Mouse (Mus musculus) urinary bladder, adult 2 months (tissue): ENCODE results near the gene Apba1. TPM values are rescaled to one million over a fixed set of nuclear protein-coding genes. Genes with fewer than 3 reads are reported as not detected.

Experiments used
- DNase-seq: peaks from one replicate; pipeline ENCODE4 v3.0.0; 2022; ENCODE audit warnings: low spot score
- polyA plus RNA-seq: library from polyadenylated mRNA; depleted of rRNA; stranded (reverse); fragments of >200 nt; gene quantifications from 2 replicates; pipeline ENCODE4 v1.2.3, GENCODE M21; 2012; rRNA removed

Gene Apba1
- polyA plus RNA-seq, result 3.3 and 4.7 TPM in 2 replicates

DNA sequence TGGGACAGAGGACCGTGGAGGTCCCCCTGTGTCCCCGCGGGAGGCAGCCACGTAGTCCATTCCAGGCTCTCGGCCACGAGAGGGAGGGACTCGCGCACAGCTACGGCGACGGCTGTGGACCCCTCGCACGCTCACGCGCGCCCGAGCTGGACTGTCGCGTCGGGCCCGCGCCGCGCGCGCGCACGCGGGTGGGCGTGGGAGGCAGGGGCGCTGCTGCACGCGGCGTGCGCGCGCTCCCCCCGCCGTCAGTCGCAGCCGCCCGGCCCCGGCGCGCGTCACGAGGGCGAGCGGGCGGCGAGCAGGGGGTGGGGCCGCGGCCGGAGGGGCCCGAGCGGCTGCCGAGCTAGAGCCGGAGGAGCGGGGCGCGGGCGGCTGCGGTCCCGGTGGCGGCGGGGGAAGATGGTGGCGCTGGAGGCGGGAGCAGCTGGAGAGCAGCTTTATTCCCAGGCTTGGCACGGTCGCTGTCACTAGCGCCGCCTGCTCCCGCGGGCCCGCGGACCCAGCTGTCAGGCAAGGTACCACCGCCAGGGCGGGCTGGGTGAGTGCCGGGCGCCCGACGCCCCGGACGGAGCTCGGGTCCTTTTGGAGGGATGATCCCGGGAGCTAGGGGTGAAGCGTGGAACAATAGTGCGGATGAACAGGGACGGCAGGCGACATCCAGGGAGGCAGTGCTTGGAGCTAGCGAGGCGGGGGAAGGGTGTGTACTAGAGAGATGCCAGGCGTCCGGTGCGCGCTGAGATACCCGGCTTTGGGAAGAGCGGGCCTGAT, at the start of gene Apba1:
Gene Apba1 (plus strand): TSS at position 334 of the 768 bp plus-strand sequence.
- DNase-seq, result peak; percentile 60

DNA sequence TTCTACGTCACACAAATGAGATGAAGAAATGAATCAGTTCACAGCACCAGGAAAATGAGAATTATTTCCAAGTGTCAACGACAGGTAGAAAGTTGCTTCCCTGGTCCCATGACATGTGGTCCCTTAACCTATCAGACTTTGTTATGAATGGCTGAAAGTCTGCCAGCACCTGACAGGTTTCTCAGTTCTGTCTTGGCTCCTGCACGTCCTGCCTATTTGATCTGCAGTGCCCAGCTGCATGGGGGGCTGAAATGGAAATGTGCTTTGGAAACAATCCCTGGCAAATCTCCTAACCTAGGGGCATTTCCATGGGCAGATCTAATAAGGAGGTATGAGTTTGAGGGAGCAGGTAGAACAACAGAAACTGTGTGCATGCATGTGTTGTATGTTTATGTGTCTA, 12.2 kb upstream of the Apba1 start:
- no peak for DNase-seq

DNA sequence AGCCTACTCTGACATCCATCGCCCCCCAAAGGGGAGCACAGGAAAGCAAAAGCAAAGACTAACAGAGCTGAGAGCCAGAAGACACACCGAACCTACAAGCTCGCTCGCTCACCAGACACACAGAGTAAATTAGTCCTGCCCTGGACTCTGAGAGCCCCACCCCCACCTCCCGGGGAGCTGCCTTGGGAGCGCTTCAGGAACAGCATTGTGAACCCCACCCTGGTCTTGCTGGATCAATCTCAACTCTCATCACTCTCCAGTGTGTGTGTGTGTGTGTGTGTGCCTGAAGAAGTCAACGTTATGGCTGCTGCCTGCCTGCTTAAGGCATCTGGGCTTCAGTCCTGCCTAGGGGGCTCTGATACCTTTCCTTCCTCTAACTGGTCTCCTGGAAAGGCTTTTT, 1.7 kb upstream of the Apba1 start:
- DNase-seq, result no peak

DNA sequence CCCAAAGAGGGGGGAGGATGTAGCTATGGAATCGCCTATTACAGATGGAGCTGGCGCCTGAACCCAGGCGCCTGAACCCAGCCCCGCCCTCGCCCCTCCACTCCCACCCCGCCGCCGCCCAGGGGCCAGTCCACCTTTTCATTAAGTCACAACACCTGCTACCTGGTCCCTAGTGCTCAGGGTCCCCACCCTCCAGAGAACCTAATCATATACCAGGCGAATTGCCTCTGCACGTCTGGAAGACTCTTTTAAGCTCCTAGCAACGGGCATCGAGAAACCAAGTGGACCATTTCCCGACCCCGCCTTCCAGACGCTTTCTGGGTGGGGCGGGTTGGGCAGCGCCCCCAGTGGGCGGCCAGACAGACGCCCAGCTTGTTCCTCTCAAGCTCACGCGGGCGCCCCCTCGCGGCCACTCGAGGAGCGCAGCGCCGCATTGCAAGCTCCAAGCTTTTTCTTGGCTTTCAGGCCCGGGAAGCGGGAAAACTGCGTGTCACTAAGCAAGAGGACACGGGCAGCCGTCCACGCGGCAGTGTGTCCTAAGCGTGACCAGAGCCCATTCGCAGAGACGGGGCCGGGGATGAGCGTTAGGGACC, 630 bp upstream of the Apba1 start:
- peak; percentile 88 for DNase-seq

DNA sequence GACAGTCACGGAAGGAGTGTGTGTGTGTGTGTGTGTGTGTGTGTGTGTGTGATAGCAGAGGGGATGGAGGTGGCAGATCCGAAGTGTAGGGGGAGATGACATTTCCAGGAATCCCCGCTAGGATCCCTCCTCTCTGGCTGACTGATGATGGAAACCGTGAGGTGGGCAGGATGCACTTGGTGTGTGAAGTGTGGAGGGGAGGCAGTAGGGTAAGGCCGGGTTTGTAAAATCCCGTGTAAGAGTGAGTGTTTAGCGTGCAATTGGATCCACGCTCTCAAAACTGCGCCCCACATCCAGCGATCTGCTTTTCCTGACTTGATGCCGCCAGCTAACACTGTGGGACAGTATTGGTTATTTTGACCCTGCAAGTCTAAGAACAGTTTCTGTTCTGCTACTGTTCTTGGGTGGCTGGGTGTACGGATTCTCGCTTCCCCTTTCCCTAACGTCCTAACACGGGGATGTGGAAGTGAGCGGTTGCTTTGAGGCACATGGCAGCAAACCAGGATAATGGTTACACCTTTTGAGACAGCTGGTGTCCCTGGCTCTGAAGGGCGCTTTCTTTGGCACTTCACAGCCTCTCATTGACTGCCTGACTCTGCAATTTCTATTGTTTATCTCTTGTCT, 747 bp downstream of the Apba1 start:
- no peak for DNase-seq

DNA sequence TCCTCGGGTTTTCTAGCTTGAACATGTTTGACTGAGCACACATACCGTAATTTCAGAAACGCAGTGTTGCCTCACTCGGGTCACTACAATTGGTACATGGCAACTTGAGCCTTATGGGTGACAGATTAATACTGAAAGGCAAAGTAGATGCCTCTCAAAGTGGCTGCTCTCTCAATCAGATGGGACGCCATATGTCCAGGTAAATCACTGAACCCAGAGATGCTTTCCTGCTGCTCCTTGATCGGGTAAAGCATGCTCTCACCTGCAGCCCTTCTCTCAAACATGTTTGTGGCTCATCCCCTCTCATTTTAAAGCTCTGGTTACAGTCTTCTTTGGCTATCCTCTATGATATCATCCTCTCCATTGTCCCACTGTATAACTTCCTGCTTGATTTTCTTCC, 4.7 kb downstream of the Apba1 start:
- DNase-seq, result no peak

DNA sequence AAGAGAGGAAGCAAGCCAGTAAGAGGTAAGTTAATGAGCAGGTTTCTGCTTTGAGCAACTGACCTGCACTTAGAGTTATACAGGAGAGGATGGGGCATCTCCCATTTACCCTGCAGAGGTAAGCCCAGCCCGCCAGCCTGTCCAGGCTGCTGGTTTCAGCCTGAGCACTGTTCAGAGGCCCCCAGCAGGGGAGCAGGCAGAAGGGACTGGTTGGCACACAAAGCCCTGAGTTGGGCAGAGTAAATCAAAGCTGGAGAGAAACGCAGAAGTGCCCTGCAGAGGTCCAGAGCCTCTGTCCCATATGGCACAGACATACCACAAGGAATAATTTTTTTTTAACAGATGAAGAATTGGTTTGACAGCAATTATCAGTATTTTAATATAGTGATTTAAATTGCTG, 5.4 kb downstream of the Apba1 start:
- no peak for DNase-seq

DNA sequence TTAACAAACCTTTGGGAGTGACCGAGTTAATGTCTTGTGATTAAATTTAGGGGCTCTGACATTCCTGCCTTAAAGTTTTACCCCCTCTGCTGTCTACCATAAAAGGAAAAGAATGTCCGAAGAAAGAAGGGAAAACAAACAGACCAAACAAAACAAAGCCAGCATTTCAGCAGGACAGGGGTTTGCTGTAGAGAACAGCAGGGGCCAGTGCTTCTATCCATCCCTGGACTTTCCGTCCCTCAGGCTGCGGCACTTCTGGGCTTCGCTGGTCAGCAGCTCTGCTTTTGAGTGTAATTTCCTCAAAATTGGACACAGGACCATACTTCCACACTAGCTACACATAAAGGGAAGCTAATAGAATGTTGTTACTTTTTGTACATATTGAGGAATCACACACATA, 10.2 kb downstream of the Apba1 start:
- DNase-seq, result no peak

DNA sequence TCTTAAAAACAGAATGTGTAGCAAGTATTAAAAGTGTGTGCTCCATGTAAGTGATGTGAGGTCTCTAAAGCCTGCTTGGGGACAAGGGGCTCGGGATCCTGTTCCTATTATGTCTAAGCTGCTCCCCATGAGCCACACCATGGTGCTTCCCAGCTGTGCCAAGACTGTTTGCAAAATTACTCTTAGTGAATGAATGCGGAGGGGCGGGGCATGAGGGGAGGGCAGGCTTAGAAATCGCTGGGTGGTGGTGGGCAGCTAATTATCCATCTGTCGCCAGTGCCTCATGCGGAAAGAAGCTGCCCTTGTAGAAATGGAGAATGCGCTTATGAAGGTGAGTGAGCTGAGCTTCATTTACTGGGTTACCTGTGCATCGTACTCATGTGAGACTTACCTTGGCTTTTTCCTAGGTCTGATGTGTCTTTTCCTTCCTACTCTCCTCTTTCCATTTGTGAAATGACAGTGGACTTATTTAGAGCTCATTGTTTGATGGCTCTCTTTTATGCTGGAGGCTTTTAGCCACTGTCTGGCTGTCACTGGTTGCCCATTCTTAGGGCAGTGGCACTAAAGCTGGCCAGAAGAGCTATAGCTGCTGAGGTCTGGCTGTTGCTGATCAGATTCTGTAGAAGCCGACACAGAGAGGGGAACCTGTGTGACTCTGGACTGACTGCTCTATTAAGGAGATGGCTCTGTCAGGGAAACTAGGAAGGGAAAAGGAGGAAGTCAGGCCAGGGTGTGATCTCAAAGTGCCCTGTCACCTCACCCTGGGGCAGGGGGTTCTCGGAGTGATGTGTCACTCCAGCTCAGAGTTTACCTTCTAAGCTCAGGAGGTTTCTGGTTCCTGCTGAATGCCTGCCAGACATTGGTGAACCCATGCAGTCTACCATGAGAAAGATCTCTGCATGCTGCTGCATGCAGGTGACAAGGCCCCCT, 12.1 kb downstream of the Apba1 start:
- no peak for DNase-seq

DNA sequence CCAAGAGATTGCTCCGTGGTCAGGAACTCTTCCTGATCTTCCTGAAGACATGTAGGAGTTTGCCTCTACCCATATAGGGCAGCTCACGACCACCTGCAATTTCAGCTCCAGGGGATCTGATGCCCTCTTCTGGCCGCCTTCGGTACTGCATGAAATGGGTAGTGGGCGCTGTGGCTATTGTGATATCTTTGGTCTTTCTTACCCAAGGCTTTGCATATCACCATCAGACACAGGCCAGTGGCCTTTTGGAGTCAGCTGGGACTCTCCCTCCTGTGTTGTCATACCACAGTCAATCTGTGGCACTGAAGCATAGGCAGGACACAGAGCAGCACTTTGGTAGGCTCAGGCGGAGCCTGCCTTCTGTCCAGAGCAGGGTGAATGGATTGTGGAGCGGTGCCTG, 13.3 kb downstream of the Apba1 start:
- no peak for DNase-seq

DNA sequence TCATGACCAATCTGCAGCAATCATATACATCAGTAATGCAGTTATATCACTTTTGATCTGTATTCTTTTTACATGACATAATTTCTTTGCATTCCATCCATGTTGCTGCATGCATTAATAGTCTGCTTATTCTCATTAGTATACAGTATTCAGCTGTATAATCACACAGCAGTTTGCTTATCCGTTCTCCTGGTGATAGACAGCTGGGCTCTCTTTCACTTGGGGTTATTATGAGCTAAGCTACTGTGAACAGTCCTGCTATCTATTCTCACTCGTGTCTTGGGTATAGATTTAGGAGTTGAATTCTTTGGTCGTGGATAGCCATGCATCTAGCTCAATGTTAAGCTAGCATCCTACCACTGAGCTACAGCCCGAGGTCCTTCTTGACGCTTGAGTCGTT, 16.7 kb downstream of the Apba1 start:
- no peak for DNase-seq

DNA sequence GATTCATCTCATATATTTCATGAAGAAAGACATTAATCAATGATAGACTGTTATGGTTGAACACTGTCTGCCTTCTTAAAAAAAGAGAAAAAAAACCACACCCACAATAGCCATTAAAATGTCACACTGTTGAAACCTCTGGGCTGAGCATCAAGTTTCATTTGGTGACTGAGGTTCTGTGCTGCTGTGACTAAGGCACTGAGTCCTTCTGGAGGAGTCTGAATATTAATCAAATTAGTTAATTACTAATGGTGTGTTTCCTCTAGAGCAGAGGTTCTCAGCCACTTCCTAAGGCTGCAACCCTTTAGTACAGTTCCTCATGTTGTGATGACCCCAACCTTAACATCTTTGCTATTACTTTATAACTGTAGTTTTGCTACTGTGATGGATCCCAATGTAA, 20.4 kb downstream of the Apba1 start:
- DNase-seq, result no peak

DNA sequence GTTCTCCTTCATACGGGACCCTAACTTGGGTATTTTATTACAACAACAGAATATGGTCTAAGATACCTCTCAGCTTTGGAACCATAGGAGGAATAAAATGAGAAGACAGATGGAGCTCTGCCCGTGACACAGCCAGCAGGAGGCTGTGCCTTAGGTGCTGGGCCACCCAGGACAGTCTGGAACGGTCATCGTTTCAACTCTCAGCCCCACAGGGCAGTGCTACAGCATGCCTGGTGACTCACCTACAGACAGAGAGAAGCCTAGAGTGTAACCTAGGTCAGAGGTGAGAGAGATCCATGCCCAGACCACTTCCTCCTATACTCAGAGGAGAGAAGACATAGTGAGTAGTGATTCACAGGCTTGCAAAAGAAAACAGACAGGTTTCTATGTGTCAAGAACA, 21.4 kb downstream of the Apba1 start:
- no peak for DNase-seq

DNA sequence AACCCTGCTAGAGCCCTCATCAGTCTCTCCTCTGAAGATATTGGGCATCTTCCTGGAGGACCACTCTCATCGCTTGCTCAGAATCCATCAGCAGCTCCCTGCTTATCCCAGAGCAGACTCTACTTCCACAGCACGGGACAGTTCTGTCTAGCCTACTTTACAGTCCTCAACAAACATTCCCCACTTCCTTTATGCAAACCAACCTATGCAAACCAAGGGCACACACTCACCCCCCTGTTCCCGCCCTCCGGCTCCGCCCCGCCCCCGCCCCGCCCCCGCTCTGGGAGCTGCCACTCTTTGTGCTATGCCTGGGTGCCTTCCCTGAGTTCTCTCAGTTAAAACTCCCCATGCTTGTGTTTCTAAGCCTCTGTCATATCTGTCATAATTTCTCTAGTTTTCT, 23.3 kb downstream of the Apba1 start:
- no peak for DNase-seq

DNA sequence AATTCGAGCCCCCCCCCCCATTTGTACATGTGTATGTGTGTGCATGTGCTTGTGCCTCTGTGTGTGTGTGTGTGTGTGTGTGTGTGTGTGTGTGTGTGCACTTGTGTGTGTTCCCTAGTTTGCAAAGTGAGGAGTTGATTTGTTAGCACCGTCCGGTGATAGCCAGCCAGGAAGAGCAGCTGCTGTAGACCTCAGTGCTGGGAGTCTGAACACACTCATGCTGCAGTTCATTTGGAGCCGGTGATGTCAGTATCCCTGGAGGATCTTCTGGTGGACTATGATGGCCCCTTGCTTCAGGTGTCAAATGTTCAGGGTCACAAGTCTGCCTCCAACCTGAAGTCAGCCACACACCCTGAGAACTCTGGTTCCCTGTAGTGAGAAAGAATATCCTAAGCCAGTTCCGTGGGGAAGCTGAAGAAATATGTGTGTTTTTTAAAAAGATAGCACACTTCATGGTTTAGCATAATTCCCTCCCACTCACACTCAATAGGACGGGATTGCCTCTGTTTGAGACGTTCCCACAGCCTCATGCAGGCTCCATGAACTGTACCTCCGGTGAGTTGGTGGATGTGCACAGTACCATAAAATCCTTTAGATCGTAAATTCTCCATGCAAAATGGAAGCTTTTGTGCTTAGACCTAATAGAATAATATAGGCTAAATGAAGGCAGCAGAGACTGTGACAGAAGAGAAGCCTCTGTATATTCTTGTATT, 29.9 kb downstream of the Apba1 start:
- DNase-seq, result no peak

DNA sequence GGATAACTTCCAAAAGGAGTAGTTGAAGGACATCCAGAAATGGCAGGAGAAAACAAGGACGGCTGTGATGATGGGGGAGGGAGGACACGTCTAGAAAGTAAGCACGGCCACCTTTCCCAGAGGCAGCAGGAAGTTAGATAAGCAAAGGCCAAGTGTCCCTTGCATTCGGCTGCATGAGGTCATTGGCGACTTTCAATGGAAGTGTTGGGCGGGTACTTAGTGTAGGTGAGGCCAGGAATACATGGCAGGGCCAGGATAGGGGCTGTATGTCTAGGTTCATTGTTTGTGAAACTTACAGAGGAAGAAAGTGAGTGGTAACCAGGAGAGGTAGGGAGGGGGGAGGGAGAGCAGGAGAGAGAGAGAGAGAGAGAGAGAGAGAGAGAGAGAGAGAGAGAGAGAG, 33.0 kb downstream of the Apba1 start:
- DNase-seq, result no peak

DNA sequence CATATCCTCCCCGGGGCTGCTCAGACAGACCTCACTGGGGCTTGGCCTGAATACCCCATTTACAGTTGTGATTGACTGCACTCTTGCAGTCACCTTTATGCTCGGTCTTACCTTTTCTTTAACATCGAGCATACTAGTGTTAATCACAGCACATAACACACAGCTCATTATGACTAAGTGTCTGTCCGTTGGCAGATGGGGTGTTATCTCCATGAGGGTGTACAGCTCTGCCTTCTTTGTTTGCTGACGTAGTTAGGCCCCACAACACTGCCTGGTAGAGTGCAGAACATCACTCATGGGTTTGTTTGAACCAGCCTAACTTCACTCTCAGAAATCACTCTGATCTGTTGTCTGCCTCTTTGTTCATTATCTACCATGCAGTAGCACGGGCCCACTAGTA, 33.9 kb downstream of the Apba1 start:
- no peak for DNase-seq

DNA sequence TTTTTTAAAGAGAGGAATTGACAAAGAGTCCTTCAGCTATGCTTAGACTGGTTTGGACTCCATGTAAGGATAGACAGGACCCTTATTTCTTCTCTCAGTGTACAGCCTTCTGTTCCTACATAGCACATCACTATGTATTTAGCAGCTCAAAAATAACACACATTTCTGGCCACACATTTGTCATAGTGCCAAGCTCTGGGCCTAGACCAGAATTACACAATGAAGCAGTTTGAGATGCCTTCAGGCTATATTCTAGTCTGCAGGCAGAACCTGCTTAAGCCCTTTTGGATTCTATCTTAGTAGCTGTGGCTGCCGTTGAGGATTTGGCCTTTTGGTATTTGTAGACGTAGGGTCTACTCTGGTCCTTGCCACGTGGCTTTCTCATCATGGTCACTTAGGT, 35.8 kb downstream of the Apba1 start:
- no peak for DNase-seq

DNA sequence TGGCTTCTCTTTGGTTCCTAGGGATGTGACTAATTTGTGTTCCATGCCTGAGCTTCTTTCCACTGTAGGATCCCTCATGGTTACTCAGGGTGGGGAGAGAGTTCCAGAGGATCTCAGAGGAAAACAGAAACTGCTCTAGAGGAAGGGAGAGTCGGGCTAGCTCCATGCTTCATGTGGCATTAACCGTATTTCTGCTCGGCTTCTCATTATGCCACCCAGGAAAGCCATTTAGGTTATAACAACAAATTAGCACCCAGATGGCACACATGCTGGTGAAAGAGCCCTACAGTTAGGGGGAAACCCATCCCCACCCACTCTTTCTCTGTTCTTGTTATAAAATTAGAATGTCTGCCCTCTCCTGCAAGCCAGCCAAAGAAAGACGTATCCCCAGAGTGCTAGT, 36.5 kb downstream of the Apba1 start:
- no peak for DNase-seq

DNA sequence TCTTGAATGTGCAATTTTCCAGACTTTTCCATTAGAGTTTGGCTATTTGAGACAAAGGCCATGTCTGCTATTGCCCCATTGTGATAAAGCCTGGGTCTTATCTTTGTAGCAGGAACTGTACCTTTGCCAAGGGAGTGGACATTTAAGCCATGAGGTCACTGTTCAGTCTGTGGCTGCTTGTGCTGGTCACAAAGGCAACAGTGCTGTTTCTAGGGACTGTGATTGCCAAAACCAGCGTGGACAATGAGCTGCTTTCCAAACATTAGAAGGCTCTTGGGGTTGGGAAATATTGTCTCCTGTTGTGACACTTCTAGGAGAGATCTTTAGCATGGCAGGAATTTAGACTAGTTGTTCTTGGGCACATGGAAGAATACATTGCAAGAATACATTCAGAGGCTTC, 42.5 kb downstream of the Apba1 start:
- no peak for DNase-seq

DNA sequence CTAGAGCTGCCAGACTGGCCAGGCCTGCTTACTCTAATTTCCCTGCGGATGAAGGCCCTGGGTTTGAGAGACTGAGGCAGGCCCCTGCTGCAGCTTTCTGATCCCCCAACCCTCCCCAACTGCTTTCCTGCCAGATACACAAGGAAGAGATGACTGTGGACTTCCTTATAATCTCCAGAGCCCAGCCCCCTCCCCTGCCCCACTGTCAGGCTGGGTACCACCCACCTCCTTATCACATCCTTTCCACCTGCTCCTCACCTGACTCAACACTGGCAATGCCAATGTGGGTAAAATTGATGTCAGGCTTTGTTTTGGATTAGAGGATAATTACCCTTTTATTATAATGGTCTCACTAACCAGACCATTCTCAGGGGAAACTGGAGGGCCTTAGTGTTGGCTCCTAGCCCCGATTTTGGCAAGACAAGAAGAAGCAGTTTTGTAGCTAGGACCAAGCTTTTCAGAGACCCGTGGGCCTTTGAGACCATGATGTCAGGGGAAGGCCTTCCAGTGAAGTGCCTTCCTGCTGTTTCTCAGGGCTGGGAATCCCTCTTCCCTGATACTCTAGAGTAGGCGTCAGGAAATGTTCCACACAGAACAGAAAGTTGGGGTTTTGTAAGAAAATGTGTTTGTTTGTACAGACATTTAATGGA, 44.7 kb downstream of the Apba1 start:
- no peak for DNase-seq
